Mouse (Mus musculus) thymus, adult 2 months (tissue): ENCODE results near the gene Gmnn. TPM values are rescaled to one million over a fixed set of nuclear protein-coding genes. Genes with fewer than 3 reads are reported as not detected.
A peak's percentile ranks its signal among the peaks of the same experiment; 100 is the strongest.

Source experiments
- DNase-seq: peaks from one replicate; pipeline ENCODE4 v3.0.0; 2021
- H3K27ac ChIP-seq: fragments of 200-500 bp; 2 replicates; pipeline ENCODE4 v1.5.1; 2012; ENCODE audit warnings: low read length, control low read depth; ENCODE audit not compliant: control insufficient read depth, insufficient read depth
- H3K27me3 ChIP-seq: fragments of 200-500 bp; 2 replicates; pipeline ENCODE4 v1.6.1; 2012; ENCODE audit warnings: mild to moderate bottlenecking, low read length, moderate library complexity, mixed read lengths; ENCODE audit not compliant: control insufficient read depth, insufficient read depth
- H3K36me3 ChIP-seq: fragments of 200-500 bp; 2 replicates; pipeline ENCODE4 v1.6.1; 2012; ENCODE audit warnings: mild to moderate bottlenecking, low read length, moderate library complexity; ENCODE audit not compliant: control insufficient read depth, insufficient read depth
- H3K4me1 ChIP-seq: fragments of 200-500 bp; replicated peaks from 2 replicates; pipeline ENCODE4 v1.6.1; 2012; ENCODE audit warnings: low read length; ENCODE audit not compliant: control insufficient read depth, insufficient read depth
- H3K4me3 ChIP-seq: fragments of 200-500 bp; 2 replicates; pipeline ENCODE4 v1.5.1; 2012; ENCODE audit warnings: mild to moderate bottlenecking, low read length, control low read depth, moderate library complexity; ENCODE audit not compliant: control insufficient read depth, insufficient read depth
- CTCF ChIP-seq: fragments of 200-500 bp; IDR thresholded peaks from 2 replicates; pipeline ENCODE4 v1.5.1; 2012; ENCODE audit warnings: mild to moderate bottlenecking, control low read depth, low read length, moderate library complexity, borderline replicate concordance; ENCODE audit not compliant: control insufficient read depth, poor library complexity, insufficient read depth; ENCODE audit errors: extremely low read depth
- POLR2A ChIP-seq: fragments of 200-500 bp; IDR thresholded peaks from 2 replicates; pipeline ENCODE4 v1.6.1; 2012; ENCODE audit warnings: mild to moderate bottlenecking, low read length, control low read depth, moderate library complexity; ENCODE audit not compliant: control insufficient read depth, poor library complexity, insufficient read depth; ENCODE audit errors: extremely low read depth
- WGBS: fragments of 180-500 bp; shearing (Covaris S2); methylation state at CpG from one replicate; pipeline ENCODE4 v1.1.7; 2018; 5-methylcytosine and 5-hydroxymethylcytosine counted together
- polyA plus RNA-seq: library from polyadenylated mRNA; depleted of rRNA; stranded (reverse); fragments of >200 nt; gene quantifications from 2 replicates; pipeline ENCODE4 v1.2.3, GENCODE M21; 2012; rRNA removed

The Gmnn gene
- 10.6 and 11.9 TPM in 2 replicates for polyA plus RNA-seq

DNA sequence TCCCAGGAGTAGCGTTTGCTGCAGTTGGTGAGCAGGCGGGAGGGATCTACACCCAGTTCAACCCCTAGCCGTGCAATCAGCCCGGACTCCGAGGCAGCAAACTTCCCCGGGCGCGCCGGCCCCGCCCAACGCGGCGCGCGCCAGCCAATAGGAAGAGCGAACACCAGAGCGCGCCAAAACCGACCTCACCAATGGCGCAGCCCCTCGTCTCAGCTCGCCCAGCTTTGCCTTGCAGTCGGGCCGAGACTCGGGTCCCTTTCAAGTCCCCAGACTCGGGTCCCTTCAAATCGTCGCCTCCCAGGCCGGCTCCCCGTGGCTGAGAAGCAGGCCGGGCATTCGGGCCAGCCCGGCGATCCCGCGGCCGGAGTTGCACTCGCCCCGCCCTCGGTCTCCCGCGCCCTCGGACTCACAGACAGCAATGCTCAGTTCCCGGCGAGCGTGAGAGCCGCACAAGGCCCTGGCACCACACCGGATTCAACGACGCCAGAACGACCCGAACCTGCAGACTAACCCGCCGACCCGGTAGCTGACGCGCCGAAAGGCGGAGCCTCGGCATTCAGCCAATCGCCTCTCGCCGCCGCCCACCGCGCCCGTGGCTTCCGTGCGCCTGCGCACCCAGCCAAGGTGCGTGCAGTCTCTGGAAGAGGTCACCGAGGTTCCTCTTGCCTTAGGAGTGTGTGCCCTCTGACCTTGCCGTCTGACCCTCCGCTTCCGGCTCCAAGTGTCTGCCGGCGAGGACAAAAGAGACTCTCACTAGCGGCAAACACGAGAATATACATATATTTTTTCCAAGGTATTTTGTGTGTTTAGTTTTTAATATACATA is at the start of gene Gmnn:
Gmnn (minus strand) TSS at position 521 of the 825 bp plus-strand sequence.
- Histone ChIP-seq H3K27me3 (no peaks in the 10 kb centered on the region), H3K36me3 (peaks cover 13% of the 10 kb centered on the region), H3K27ac (peak within 1 kb of the TSS; percentile 6; the same call in 1 of the 2 replicates), H3K4me3 (peak within 1 kb of the TSS; percentile 76), H3K4me1 (peaks cover 12% of the 10 kb centered on the region)
- under 1% methylated on average over 79 of the region's 79 CpGs for WGBS
- TF ChIP-seq POLR2A (peak; percentile 71), CTCF (0 out of 2 replicates have a peak, but pooled peaks have one; percentile 20)
- DNase-seq: peak; percentile 92

DNA sequence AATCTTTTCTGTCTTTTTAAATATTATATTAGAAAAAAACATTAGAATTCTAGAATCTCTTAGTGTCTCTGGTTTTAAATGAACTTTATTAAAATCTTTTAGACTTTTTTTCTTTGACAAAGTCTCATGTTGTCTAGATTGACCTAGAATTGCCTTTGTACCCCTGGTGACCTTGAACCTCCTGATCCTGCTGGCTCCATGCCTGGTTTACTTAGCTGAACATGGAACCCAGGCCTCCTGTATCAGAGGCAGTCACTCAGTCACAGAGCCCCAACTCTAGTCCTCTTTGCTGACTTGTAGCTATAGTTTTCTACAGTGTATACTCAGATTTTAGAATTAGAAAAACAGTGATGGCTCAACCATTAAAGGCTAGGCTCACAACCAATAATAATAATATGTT is 44.4 kb upstream of the Gmnn start:
- no peak overlapping the region for H3K27ac ChIP-seq
- DNase-seq: no peak
- H3K36me3 ChIP-seq: peaks cover 58% of the 10 kb centered on the region

DNA sequence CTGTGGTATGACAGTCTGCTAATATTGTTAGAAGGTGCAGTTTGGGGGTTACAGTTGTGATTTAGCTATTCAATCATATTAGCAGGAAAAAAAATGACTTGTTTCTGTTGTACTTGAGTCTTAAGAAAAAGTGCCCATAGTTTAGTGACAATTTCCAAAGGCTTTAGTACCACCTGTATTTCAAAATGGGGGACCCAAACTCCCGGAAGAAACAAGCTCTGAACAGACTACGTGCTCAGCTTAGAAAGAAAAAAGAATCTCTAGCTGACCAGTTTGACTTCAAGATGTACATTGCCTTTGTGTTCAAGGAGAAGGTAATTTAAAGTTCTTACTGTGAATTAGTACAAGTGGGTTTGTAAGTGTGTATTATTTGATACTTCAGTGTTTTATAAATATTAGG is 41.5 kb upstream of the Gmnn start:
- Histone ChIP-seq H3K4me1 (peaks cover 7% of the 10 kb centered on the region), H3K4me3 (no peak overlapping the region), H3K36me3 (peaks cover 31% of the 10 kb centered on the region), H3K27me3 (no peaks in the 10 kb centered on the region), H3K27ac (no peak overlapping the region)
- no peak for DNase-seq
- TF ChIP-seq CTCF (no peak), POLR2A (no peak)
- 7% methylated on average over 2 of the region's 2 CpGs for WGBS

More for the DNA sequence above, 44.4 kb upstream of the Gmnn start:
- Histone ChIP-seq H3K4me1 (peaks cover 5% of the 10 kb centered on the region), H3K4me3 (no peak overlapping the region), H3K27me3 (no peaks in the 10 kb centered on the region)
- no peak for TF ChIP-seq CTCF
- TF ChIP-seq POLR2A: no peak

DNA sequence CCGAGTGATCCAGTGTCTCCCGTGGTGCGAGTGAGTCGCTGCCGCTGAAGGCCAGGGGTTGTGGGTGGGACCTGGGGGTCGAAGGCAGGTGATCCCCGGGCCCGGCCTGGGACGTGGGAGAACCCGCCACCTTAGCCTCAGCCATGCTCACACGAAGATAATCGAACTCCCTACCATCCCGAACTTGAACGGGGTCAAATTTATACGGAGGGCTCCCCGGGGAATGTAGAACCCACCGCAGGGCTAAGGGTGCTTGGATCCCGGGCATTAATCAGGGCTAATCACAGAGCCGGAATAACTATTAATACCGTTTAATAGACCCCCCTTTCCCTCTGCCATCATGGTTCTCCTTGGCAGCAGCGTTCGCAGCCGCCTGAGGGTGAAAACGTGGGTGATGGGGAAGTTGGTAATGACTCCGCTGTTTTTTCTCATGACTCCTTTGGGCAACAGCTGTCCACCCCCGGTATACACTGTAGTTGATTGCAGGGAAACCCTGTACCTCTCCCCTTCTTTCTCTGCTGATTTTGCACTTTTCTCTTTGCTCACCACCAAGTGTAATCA is 40.5 kb upstream of the Gmnn start:
- Histone ChIP-seq H3K4me1 (peaks cover 7% of the 10 kb centered on the region), H3K4me3 (peak overlapping the region; percentile 90), H3K36me3 (peaks cover 21% of the 10 kb centered on the region), H3K27me3 (no peaks in the 10 kb centered on the region), H3K27ac (peak overlapping the region; percentile 95; the same call in 1 of the 2 replicates)
- WGBS: under 1% methylated on average over 26 of the region's 26 CpGs
- no peak for TF ChIP-seq CTCF
- peak; percentile 32 for DNase-seq

DNA sequence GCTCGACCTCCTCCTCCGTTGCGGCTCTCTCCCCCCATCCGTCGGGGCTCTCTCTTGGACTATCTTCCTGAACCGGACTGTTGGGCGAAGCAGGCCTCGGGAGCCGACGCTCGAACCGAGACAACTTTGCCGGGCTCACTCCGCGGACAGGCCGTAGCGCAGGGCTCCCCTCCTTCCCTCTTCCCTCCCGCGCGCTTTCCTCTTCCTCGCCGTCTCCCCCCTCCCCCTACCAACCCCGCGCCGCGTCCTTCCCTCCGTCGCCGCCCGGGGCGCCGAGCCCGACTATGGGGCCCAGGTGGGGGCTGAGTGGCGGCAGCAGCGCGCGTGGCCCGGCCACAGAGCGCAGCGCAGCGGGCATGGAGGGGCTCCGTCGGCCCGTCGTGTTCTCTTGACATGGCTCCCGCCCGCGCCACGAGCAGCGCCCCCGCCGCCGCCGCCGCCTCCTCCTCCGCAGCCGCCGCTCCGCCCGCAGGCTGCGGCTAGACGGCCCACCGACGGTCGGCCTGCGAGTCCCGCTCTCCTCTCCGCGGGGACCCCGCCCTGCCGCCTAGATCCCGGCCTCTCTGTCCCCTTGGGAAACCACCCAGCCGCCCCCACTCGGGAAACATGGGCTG is 39.7 kb upstream of the Gmnn start, which contains the start of gene BC005537:
BC005537 (plus strand) TSS at position 350 of the 614 bp plus-strand sequence.
- Histone ChIP-seq H3K4me3 (peak within 1 kb of the TSS; percentile 90), H3K36me3 (peaks cover 15% of the 10 kb centered on the region), H3K4me1 (peaks cover 7% of the 10 kb centered on the region), H3K27me3 (no peaks in the 10 kb centered on the region), H3K27ac (peak within 1 kb of the TSS; percentile 95)
- TF ChIP-seq CTCF (0 out of 2 replicates have a peak, but pooled peaks have one; percentile 17), POLR2A (no peak)
- under 1% methylated on average over 74 of the region's 74 CpGs for WGBS
- peak; percentile 58 for DNase-seq

DNA sequence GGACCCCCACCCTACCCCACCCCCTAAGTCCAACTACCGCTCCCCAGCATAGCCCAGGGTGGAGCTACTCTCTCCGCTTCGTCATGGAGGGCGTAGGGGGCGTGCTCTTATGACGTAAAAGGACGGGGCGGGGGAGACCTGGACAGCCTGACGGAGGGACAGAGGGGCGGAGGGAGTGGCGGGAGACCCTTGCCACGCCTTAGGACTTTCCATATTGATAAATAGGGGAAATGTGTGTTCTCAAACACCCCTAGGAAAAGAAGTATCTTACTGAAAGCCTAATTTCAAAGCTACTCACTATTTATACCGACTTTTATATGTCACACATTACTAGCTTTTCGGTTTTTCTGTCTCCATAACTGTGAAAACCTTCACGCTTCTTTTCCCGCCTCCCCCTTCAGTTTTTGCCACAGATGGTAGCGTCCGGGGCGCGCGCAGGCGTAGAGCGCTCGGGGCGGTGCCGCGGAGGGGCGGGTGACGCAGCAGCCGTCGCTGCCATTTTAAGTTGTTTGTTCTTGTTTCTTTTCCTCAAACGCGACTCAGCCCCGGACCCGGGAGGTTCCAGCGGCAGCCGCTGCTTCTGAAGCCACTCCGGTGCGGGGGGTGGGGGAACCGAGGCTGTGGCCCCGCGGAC is 39.1 kb upstream of the Gmnn start:
- Histone ChIP-seq H3K27ac (peak overlapping the region; percentile 95), H3K4me3 (peak overlapping the region; percentile 90), H3K27me3 (no peaks in the 10 kb centered on the region), H3K36me3 (peaks cover 8% of the 10 kb centered on the region), H3K4me1 (peaks cover 7% of the 10 kb centered on the region)
- TF ChIP-seq CTCF (no peak), POLR2A (peak; percentile 99)
- DNase-seq: peak; percentile 97
- WGBS: under 1% methylated on average over 42 of the region's 42 CpGs
